Mouse (Mus musculus) ES-E14 (cell line): ENCODE results near the gene Serpina1f.

Experiments used
- HCFC1 ChIP-seq: IDR thresholded peaks from 2 replicates; pipeline ENCODE4 v1.6.1; 2012; ENCODE audit warnings: low read length, inconsistent platforms, borderline replicate concordance; ENCODE audit not compliant: insufficient read depth
- ZC3H11A ChIP-seq: IDR thresholded peaks from 2 replicates; pipeline ENCODE4 v1.6.1; 2012; ENCODE audit warnings: low read depth, mild to moderate bottlenecking, inconsistent platforms, low read length, borderline replicate concordance
- ZNF384 ChIP-seq: IDR thresholded peaks from 2 replicates; pipeline ENCODE4 v1.6.1; 2012; ENCODE audit warnings: low read depth, low read length, inconsistent platforms

GRCm38 (mm10) chr12:103705547-103705946 lies 10.2 kb upstream of the Serpina1f start:
- TF ChIP-seq ZNF384 (no peak), HCFC1 (no peak), ZC3H11A (no peak)
